Mouse (Mus musculus): Measurements from ENCODE around the gene Acot13.

Acot13 gene

GRCm38 (mm10) chr13:24830756-24831352, 486 bp downstream of the Acot13 start:
- no peak for DNase-seq (ENCODE audit: low spot score)

DNA sequence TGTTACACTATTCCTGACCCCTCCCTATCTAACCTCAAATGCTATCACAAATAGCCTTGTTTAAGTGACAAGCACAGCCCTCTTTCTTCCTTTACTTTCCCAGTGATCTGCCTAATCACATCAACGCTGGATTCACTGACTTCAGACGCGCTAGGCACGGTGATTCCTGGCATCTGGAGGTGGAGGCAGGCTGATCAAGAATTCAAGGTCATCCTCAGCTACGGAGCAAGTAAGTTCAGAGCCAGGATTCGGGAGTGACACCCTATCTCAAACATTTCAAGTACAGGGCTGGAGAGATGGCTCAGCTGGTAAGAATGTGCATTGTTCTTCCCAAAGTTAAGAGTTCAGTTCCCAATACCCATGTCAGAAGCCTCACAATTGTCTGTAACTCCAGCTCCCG, 5.2 kb downstream of the Acot13 start:
- DNase-seq (ENCODE audit: low spot score): no peak

GRCm38 (mm10) chr13:24825587-24825986, 5.8 kb downstream of the Acot13 start:
- no peak for DNase-seq (ENCODE audit: low spot score)

GRCm38 (mm10) chr13:24824647-24825046, 6.7 kb downstream of the Acot13 start:
- DNase-seq (ENCODE audit: low spot score): no peak

GRCm38 (mm10) chr13:24822663-24823343, 8.5 kb downstream of the Acot13 start:
- no peak for DNase-seq (ENCODE audit: low spot score)

- DNase-seq (ENCODE audit: low spot score): no peak
These were observed 11.4 kb downstream of the Acot13 start for GRCm38 (mm10) chr13:24819931-24820330.

GRCm38 (mm10) chr13:24816125-24817092, 14.9 kb downstream of the Acot13 start:
- no peak for DNase-seq (ENCODE audit: low spot score)

DNA sequence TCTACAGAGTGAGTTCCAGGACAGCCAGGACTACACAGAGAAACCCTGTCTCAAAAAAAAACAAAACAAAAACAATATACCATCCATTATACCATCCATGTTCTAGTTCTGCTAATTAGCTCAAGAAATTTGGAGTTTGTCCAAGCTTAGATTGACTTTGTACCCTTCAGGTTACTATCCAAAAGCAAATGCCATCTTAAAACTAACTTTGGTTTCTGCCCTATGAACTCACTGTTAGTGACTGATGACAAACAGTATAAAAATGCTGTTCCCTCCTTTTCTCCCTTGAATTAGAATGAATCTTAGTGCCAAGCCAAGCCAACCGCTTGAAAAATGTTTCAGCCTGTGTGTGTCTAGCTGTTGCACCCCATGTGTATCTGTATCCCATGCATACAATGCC, 16.7 kb downstream of the Acot13 start:
- no peak for DNase-seq (ENCODE audit: low spot score)

DNA sequence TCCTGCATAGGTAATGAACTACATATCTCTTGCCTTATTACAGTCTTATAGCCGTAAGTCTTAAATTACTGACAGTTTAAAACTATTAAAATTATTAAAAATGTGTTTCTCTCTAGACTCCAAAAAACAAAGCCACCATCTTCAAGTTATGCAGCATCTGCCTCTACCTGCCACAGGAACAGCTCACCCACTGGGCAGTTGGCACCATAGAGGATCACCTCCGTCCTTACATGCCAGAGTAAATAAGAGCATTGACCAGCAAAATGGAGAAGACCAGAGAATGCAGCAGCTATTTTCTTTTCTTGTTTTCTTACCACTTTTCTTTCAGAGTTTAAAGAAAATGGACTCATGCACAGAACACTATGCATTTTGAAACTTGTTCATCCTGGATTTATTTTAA, 18.8 kb downstream of the Acot13 start:
- DNase-seq (ENCODE audit: low spot score): no peak

- DNase-seq (ENCODE audit: low spot score): no peak
These were observed 25.3 kb downstream of the Acot13 start for GRCm38 (mm10) chr13:24806079-24806478.

- no peak for DNase-seq (ENCODE audit: low spot score)
These were observed 28.1 kb downstream of the Acot13 start for GRCm38 (mm10) chr13:24803196-24803595.

DNA sequence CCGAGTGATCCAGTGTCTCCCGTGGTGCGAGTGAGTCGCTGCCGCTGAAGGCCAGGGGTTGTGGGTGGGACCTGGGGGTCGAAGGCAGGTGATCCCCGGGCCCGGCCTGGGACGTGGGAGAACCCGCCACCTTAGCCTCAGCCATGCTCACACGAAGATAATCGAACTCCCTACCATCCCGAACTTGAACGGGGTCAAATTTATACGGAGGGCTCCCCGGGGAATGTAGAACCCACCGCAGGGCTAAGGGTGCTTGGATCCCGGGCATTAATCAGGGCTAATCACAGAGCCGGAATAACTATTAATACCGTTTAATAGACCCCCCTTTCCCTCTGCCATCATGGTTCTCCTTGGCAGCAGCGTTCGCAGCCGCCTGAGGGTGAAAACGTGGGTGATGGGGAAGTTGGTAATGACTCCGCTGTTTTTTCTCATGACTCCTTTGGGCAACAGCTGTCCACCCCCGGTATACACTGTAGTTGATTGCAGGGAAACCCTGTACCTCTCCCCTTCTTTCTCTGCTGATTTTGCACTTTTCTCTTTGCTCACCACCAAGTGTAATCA, 29.1 kb downstream of the Acot13 start:
- DNase-seq (ENCODE audit: low spot score): no peak

- DNase-seq (ENCODE audit: low spot score): no peak
These were observed 29.9 kb downstream of the Acot13 start, which contains the start of gene BC005537 for GRCm38 (mm10) chr13:24801308-24801921. BC005537 (plus strand) TSS chr13:24801657.

DNA sequence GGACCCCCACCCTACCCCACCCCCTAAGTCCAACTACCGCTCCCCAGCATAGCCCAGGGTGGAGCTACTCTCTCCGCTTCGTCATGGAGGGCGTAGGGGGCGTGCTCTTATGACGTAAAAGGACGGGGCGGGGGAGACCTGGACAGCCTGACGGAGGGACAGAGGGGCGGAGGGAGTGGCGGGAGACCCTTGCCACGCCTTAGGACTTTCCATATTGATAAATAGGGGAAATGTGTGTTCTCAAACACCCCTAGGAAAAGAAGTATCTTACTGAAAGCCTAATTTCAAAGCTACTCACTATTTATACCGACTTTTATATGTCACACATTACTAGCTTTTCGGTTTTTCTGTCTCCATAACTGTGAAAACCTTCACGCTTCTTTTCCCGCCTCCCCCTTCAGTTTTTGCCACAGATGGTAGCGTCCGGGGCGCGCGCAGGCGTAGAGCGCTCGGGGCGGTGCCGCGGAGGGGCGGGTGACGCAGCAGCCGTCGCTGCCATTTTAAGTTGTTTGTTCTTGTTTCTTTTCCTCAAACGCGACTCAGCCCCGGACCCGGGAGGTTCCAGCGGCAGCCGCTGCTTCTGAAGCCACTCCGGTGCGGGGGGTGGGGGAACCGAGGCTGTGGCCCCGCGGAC, 30.5 kb downstream of the Acot13 start:
- peak; percentile 94 for DNase-seq (ENCODE audit: low spot score)

DNA sequence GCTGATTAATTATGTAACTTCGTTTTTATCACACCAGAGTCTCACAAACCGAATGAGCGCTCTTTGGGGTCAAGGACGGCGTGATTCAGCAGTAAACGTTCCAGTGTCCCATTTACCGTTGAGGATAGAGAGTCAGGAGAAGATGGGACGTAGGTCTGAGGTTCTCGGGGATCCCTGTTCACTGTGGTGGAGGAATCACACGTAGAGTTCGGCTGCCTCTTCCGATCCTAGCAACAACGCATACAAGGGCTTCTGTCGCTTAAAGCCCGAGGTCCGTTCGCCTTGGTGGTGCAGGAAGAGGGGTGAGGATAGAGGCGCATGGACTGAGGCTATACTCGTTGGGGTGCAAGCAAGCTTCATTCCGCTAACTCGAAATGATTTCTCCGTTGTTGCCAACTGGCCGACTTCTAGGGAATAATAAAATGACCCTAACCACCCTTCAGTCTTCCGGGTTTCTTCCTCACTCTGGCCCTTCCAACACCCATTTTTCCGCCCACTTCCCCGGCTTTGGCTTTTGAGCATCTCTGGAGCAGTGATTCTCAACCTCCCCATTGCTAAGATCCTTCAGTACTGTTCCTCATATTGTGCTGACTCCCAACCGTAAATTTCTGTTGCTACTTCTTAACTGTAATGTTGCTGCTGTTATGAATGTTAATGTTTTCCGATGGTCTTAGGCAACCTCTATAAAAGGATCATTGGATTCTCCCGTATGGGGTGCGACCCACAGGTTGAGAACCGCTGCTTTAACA, 31.2 kb downstream of the Acot13 start:
- no peak for DNase-seq (ENCODE audit: low spot score)

GRCm38 (mm10) chr13:24799378-24799777, 32.0 kb downstream of the Acot13 start:
- DNase-seq (ENCODE audit: low spot score): no peak

DNA sequence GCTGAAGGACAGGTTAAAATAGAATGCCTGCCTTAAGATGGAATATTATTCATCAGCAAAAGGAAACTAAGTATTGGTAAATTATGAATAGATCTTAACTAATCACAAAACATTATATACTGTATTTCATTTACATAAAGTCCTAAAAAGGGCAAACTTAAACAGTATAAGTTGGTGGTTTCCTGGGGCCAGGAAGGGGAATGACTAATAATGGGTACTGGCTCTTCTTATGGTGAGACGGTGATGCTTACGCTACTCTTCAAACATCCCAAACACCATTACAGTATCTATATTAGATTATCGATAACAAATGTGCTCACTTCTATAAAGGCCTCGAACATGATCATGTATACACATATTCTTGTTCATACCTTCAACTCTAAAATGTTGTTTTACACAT, 32.7 kb downstream of the Acot13 start:
- DNase-seq (ENCODE audit: low spot score): no peak

DNA sequence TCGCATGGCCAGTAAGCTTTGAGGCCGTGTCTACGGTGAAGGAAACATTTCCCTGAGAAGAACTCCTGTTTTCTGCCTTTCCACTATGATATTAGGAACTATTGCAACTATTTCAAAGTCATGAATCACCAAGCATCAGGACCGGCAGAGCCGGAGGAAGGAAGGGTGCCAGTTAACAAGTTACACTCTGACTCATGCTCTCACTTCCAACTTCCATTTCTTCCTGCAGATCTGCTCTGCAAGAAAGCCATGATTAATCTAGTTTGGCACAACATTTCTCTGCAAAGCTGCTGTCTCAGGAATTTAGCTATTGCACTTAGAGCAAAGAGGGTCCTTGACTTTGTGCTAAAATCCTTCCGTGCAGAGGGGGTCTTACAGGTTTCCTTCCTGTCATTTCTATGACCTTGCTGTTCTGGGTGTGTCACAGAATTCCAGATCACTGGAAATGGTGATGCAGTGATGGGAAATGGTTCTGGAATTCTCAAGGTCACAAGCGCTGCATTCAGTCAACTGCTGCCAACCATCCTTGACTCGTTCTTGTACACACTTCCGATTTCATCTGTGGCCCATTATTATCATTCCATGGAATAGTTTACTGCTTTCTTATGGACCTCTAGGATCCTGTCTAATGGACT, 38.8 kb downstream of the Acot13 start:
- DNase-seq (ENCODE audit: low spot score): no peak

GRCm38 (mm10) chr13:24791349-24791748, 40.0 kb downstream of the Acot13 start:
- no peak for DNase-seq (ENCODE audit: low spot score)

DNA sequence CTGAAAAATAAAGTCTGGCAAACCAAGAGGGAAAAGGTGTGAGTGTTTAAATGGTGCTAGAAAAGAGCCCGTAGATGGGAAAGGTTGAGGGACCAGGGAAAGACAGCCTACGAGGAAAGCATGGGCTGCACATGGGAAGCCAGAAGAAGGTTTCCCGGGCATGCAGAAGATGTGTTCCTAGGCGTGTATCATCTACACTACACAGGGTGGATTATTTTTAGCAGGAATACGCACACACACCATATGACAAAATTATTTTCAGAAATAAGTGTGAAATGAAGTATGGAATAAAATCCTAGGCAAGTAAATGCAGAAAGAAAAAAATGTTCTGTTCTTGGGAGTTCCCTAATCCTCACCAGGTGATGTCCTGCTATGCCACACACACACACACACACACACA, 43.9 kb downstream of the Acot13 start:
- DNase-seq (ENCODE audit: low spot score): no peak
